Mouse (Mus musculus) urinary bladder, postnatal 14 days (tissue): Measurements from ENCODE around the gene Tfpt.
"Not testable (repeated sequence)": the region's sequence is repeated elsewhere in the genome, so short reads cannot be mapped to it uniquely, and the experiment has no call there.

Experiments
- DNase-seq: peaks from one replicate; pipeline ENCODE4 v3.0.0; 2021; ENCODE audit warnings: low spot score

Gene Tfpt

DNA sequence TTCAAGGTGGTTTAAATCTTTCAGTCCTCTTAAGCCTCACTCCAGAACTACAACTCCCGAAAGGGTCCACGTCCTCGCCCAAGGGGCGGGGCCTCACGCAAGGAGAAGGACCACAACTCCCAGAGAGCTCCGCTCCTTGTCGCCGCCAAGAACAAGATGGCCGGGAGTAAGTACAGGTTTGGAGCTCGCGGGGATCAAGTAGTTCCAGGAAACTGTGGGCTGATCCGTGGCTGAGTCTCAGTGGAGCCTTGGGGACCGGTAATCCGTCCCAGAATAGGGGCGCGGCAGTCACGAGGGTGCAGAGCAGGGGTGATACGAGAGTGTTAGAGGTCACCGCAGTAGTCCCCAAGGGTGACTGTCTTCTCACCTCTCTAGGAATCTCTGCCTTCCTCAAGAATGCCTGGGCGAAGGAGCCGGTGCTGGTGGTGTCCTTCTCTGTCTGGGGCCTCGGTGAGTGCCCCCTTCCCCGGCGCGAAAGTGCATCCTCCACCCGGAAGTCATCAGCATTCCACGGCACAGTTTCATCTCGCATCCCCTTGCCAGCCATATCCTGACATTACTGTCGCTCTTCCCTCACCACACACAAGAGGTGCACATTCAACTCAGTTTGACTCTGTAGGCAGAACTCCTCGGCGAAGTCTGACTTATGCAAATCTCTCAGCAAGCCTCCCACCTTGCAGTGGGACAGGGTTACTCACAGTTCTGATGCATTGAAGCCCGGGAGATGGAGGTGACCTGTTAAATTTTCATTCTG, 12.3 kb downstream of the Tfpt start, which contains the start of gene Ndufa3:
TSS of gene Ndufa3 (plus strand) at position 132 of the 754 bp plus-strand sequence.
- DNase-seq = peak; percentile 89

DNA sequence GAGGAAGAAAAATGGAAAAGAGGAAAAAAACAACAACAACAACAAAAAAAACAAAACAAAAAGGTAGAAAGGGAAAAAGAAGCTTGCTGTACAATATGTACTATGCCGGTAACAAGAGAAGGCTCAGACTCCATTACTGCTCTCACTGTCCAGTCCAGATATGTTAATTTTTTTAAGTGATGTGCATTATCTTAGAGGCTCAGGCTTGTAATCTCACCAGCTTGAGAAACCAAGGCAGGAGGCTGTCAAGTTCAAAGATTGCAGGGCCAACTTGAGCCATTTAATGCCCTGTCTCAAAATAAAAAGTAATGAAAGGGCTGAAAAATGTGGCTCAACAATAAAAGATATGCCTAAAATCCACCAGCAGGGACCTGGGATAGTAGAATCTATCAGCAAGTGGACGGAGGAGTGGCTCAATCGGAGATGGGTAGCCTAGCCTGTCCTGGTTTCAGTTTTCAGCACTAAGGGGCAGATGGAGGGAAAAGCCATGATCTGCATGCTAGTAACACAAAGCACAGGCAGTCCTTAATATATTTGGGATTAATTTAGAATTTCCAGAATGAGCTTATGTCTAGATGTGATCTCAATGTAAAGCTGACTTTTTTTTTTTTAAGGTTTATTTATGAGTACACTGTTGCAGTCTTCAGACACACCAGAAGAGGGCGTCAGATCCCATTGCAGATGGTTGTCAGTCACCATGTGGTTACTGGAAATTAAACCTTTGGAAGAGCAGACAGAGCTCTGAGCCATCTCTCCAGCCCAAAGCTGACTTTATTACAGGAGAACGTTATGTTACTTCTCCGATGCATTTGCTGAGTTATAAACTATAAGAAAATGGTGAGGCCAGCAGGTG, 13.1 kb downstream of the Tfpt start:
- peak; percentile 12 for DNase-seq

DNA sequence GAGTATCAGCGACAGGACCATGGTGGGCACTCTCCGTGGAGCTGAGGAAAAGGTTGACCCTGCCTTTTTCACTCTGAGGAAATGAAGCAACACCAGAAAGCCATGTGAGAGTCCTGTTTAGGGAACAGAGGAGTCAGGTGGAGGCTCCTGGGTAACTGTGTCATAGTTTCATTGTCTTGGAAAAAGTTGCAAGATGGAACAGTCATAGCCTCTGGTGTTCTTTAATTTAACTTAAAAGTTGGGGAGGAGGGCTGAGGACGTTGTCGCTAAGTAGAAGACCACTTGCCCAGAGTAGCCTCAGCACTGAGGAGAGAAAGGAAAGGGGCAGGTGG, 13.7 kb downstream of the Tfpt start, which contains the start of gene Oscar:
TSS of gene Oscar (minus strand) at position 101 of the 332 bp plus-strand sequence.
- no peak for DNase-seq

DNA sequence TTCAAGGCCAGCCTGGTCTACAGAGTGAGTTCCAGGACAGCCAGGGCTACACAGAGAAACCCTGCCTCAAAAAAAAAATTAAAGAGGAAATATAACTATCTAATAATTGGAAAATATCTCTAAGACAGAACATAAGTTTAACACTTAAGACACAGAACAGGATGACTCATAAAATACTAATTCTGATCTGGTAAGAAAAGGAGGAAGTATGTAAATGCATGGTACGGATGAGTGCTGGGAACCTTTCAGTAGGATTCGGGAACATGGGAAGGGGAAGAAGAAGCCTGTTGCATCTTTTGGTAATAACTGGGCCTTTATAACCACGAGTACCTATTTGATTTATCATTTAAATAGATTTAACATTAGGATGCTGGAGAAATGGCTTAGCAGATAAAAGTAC, 15.7 kb downstream of the Tfpt start:
- DNase-seq = no peak

DNA sequence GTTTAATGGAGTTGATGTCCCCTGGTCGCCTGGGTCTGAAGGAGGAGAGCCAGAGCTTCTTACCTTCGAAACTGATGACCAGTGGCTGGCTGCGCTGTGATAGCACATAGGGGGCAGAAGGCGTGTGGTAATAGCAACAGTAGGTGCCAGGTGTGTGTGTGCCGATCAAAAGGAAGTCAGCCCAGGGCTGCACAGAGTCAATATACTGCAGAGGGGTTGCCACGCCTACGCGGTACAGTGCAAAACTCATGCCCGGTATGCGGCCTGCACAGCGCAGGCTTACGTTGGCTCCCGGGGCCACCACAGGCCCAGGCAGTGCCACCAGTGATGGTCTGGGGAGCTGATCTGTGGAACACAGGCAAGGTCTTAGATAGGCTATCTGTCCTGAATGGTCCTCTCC, 18.7 kb downstream of the Tfpt start:
- no peak for DNase-seq

DNA sequence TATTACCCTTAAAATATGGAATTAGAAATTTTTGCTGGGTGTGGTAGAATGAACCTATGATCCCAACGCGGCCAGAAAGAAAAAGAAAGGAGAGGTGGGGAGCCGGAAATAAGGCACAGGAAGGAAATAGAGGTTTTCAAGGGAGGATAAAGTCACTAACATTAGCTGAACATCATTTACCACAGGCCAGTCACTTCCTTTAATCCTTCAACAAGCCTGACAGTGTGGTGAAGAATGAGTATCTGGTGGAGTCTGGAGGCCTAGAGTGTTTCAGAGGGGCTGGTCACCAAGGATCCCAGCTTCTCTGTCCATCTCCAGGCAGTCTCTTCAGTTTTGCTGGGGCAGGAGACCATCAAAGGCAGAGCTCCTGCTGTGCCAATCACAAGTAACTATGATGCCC, 19.3 kb downstream of the Tfpt start:
- DNase-seq = no peak

DNA sequence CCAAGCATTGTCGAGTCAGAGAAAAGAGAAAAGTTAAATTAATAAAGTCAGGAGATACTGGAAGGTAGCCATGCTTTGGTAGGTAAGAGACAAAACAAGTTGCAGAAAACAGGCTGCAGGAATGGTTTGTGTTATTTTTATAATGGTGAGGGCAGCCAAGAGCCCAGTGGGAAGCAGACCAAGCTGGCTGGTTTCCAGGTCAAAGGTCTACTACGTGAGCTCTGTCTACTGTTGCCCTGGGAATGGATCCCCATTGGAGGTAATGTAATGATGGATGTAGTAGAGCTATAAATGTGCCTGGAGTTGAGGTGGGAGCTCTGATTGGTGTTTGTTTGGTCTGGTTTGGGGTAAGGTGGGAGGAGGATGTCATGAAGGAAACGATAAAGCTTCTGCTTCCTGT, 20.6 kb downstream of the Tfpt start:
- no peak for DNase-seq

DNA sequence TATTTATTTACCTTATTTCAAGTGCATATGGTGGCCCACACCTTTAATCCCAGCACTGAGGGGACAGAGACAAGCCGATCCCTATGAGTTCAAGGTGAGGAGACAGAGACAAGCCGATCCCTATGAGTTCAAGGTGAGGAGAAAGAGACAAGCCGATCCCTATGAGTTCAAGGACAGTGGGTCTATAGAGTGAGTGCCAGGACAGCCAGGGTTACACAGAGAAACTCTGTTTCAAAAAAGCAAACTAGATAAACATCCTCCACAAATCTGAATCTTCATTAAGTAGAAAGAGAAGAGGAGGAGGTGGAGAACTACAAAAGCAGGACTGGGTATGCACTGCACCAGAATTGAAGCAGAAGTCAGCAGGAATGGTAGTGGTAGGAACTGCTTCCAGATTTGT, 21.1 kb downstream of the Tfpt start:
- no peak for DNase-seq

DNA sequence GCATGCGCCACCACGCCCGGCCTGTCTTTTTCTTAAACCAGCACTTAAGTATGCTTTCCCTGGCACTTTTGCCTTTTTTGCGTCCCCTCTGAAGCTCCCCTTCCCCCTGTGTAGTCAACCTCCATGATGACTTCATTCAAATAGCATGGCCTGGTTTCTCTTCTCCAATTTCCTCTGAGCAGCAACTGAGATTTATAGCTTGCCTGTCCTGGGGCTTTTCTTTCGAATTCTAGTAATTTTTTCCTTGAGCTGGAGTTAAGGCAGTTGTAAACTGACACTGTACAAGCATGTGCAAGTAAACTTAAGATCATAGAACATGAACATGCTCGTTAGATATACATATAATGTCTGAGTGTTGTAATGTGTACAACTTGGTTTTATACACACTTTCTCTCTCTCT, 22.3 kb downstream of the Tfpt start:
- DNase-seq = no peak

DNA sequence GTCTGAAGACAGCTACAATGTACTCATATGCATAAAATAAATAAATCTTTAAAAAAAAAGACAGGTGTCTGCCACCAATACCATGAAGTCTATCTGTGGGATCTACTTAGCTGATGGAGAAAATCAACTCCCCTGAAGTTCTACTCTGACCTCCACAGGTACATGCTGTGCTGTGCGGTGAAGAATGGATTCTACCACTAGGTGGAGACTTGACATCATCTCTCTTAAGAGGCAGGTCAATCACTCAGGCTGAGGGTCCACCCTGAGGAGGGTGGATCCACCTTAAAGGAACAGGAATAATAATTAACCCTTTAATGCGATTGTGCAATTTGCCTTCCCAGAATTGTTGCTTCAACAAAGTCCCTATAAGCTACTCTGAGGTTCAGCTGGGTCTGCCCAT, 22.9 kb downstream of the Tfpt start:
- DNase-seq = no peak

DNA sequence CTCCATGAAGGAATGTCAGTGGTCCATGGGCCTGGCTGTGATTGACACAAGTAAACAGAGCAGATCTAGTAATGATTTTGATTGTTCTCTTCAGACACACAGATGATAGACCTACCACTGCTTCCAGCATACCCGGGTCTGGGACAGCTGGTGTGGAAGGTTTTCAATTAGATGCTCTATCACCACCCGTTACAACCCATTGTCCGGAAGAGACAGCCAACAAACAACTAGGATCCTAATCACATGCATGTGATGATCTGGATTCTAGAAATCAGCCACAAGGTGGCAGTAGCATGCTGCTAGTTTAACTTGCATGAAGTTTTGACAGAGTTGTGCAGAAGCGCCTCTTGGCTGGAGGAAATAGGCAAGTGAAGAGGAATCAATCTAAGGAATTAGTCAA, 28.6 kb downstream of the Tfpt start:
- peak; percentile 71 for DNase-seq

DNA sequence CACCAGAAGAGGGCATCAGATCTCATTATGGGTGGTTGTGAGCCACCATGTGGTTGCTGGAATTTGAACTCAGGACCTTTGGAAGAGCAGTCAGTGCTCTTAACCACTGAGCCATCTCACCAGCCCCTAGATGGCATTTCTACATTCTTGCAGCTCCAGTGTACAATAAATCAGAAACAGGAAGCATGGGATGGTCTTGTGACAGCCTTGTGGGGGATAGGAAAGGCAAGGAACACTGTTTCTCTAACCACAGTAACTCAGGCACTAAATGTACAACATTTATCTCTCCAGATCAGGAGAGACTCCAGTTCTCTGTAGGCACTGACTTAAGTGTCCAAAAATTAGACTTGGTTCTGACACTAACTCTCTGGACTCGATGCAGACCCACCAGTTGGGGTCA, 32.0 kb downstream of the Tfpt start:
- not testable (repeated sequence) for DNase-seq

DNA sequence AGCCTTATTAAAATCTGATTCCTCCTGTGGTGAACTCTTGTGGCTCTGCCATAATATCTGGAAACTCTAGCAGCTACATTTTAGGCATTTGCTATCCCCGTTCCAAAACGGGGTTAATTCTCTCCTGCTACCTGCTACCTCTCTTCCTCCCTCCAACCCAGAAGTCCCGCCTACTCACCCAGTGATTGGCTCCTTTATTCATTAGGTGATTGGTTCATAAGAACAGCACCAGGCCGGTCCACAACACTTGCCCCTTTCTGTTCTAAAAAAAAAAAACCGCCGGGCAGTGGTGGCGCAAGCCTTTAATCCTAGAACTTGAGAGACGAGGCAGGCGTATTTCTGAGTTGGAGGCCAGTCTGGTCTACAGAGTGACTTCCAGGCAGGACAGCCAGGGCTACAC, 34.6 kb downstream of the Tfpt start:
- DNase-seq = peak; percentile 32

DNA sequence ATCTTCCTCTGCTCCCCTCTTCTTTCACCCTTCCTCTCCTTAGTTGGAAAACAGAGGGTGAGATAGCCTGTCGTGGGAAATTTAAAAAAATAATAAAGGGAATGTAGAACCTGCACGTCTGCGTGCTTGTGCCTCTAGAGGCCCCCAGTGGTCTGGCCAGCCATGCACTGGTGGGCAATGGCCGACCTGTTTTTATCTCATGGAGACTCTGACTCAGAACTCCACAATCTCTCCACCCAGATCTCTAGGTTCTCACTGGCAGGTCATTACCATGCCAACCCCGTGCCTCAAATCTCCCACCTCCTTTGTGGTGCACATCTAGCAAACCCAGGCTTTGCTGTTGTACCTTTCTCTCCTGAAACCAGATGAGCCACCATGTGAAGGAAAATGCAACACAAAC, 35.0 kb downstream of the Tfpt start:
- DNase-seq = no peak

DNA sequence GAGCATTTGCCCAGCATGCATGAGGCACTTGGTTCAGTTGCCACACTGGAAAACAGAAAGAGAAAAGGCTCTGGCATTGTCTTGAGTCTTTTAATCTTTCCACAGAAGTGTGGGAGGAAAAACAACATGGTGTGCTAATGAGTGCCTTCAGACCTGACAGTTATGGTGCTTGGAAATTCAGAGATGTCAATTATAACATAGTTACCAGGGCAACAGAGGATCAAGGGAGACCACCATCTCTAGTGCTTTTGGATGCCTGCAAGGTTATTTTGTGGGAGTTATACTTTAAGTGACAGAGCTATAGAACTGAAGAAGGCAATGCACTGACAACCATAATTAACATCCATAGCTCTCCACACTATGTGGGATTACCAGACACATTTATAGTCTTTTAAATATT, 35.9 kb downstream of the Tfpt start:
- DNase-seq = no peak

DNA sequence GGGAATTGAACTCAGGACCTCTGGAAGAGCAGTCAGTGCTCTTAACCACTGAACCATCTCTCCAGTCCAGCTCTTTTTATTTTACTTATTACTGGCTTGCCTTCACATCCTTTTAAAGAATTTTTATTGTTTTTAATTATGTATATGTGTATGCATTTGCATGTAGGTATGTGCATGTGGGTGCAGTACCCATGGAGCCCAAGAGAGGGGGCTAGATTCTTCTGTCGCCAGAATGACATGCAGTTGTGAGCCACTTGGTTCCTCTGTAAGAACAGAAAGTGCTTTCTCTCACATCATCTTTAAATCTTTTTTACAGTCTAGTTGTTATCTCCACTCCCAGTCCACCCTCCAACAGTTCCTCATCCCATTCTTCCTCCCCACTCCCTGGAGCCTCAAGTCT, 38.2 kb downstream of the Tfpt start:
- no peak for DNase-seq

DNA sequence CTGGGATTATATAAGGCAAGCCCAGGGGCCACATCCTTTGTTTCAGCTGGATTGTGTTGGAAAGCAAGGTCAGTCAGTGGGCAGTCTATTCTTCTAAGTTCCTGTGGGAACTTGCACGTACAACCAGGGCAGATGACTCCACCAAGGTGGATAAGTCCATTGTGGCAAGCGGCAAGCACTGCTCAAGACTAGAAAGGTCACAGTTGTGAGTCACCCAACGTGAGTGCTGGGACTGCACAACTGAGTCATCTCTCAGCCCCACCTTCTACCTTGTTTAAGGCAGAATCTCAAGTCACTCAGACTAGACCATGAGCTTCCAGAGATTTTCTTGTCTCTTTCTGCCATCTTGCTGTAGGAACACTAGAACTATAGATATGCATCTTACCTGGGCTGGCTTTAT, 39.2 kb downstream of the Tfpt start:
- DNase-seq = no peak

DNA sequence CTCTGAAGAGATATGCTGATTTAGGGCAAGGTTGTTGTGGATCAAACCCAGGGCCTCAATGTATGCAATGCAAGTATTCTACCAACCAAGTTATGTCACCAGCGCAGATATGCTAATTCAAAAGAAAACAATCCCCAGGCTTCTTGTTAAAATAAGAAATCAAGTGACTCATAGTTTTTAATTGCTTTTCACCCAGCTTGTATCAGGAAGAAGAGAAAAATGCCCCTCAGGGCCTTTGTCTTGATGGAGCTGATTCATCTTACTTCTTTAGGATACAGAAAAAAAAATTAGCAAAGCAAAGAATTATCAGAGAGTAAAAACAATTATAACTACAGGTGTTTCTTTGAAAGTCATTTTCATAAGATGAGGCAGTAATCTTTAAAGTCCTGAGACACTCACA, 42.4 kb downstream of the Tfpt start:
- DNase-seq = no peak

DNA sequence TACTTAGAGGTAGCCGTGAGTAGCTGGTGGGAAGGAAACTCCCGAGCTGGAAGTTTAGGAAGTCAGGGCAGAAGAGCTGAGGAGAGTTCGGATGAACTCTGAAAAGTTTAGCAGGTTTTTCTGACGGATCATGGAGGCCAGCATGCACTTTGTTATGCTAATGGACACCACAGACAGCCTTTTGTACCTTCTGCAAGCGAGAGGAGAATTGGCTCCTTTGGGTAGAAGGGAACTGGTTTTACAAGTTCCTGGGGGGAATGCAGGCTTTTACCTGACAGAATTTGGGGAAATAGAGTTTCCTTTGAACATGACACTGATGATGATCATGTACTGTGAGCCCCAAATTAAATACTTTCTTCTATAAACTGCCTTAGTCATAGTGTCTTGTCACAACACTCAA, 43.5 kb downstream of the Tfpt start:
- DNase-seq = no peak

DNA sequence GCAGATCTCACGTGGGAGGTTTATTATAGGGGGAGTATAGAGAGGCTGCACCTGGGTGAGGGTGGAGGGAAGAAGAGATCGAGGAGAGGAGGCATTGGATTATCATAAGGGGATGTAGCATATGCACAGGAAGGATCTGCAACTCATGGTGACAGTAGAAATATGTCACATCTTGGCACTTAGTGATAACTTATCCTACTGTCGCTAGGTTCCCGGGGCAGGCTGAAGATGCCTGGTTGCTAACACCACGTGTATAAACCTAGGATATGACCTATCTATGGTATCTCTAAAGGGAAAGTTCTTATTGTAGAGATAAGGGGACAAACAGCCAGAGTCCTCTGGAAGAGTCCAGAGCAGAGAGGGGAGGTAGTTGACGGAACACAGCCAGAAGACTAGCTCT, 44.0 kb downstream of the Tfpt start:
- DNase-seq = no peak

DNA sequence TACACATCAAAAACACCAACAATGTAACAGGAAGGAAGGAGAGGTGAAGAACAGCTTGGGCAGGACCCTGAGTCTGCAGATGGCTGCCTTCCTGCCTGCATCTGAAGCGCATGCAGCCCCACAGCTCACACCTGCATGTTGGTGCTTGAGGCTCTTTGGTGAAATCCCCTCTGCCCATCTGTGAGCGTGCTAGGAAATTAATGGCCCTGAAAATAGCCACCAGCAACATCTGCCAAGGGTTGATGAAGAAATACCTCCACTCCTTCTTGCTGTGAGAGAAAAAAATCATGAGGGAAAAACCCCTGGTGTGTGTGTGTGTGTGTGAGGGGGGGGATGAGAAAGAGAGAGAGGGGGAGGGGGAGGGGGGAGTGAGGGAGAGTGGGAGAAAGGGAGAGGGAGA, 49.7 kb downstream of the Tfpt start:
- DNase-seq = no peak

DNA sequence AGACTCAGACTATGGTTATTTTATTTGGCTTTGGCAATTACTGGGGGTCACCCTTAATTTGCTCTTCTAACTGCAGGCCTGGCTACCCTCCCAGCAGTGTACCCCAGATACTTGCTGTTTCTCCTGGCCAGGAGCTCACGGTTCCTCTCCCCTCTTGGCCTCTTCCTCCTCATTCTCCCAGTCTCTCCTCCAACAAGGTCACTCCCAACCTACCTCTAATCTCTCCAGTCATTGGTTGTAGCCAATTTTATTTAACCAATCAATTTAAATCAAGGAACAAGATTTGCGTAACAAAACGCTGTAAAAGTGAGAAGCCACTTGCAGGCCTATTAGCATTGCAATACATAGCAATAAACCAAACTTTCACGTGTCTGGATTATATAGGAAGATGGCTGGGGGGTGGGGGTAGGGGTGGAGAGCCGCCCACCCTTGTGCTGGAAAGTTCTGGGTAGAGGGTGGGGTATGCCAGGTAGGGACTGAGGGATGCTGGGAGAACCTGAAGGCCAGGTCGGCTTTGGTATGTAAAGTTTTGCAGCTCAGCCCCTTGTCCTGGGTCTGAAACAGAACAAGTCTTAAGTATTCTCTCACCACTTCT, 50.7 kb downstream of the Tfpt start:
- no peak for DNase-seq

DNA sequence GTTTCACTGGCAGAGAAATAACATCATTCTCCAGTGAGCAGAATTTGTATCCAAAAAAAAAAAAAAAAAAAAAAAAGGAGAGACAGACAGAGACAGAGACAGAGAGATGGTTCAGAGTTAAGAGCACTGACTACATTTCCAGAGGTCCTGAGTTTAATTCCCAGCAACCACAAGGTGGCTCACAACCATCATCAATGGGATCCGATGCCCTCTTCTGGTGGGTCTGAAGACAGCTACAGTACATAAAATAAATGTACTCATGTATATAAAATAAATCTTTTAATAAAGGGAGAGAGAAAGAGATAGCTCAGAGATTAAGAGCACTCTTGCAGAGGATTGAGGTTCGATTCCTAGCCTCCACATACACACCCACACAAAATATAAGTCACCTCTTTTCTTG, 51.5 kb downstream of the Tfpt start:
- DNase-seq = no peak
